Mouse (Mus musculus) liver, embryonic 16.5 days (tissue): ENCODE measurements around the gene Epb41l2. TPM values are rescaled to one million over a fixed set of nuclear protein-coding genes. Genes with fewer than 3 reads are reported as not detected.
A peak's percentile ranks its signal among the peaks of the same experiment; 100 is the strongest.

Experiments used
- ATAC-seq: fragments of 200-750 bp; cut with Nextera tagmentation; 2 replicates; pipeline ENCODE4 v1.8.0; 2017; ENCODE audit warnings: low read depth, mild to moderate bottlenecking, moderate number of reproducible peaks, moderate library complexity
- H3K27ac ChIP-seq: fragments of 300-500 bp; sonication (generic); 2 replicates; pipeline ENCODE4 v1.5.1; 2014; ENCODE audit warnings: mild to moderate bottlenecking, low read length
- H3K27me3 ChIP-seq: fragments of 300-500 bp; sonication (generic); 2 replicates; pipeline ENCODE4 v1.6.1; 2014; ENCODE audit warnings: low read depth, low read length, mixed read lengths; ENCODE audit not compliant: control insufficient read depth, insufficient read depth
- H3K36me3 ChIP-seq: fragments of 300-500 bp; sonication (generic); 2 replicates; pipeline ENCODE4 v1.6.1; 2014; ENCODE audit warnings: mild to moderate bottlenecking; ENCODE audit not compliant: control insufficient read depth, insufficient read depth
- H3K4me1 ChIP-seq: fragments of 300-500 bp; sonication (generic); 2 replicates; pipeline ENCODE4 v1.6.1; 2014; ENCODE audit warnings: low read depth, low read length, mixed read lengths; ENCODE audit not compliant: control insufficient read depth
- H3K4me2 ChIP-seq: fragments of 300-500 bp; sonication (generic); 2 replicates; pipeline ENCODE4 v1.6.1; 2014; ENCODE audit warnings: low read depth, low read length, mixed read lengths
- H3K4me3 ChIP-seq: fragments of 300-500 bp; sonication (generic); 2 replicates; pipeline ENCODE4 v1.5.1; 2014; ENCODE audit warnings: low read depth, mild to moderate bottlenecking, low read length
- H3K9ac ChIP-seq: fragments of 300-500 bp; sonication (generic); 2 replicates; pipeline ENCODE4 v1.6.1; 2014; ENCODE audit warnings: low read depth, low read length
- H3K9me3 ChIP-seq: fragments of 300-500 bp; sonication (generic); replicated peaks from 2 replicates; pipeline ENCODE4 v1.6.1; 2016; ENCODE audit warnings: low read length; ENCODE audit not compliant: control insufficient read depth
- WGBS: fragments of 180-500 bp; shearing (Covaris S2); extraction: QIAGEN DNeasy Blood & Tissue Kit; methylation state at CpG from one replicate; pipeline ENCODE4 v1.1.7; 2014; ENCODE audit not compliant: insufficient replicate concordance; 5-methylcytosine and 5-hydroxymethylcytosine counted together
- polyA plus RNA-seq: library from polyadenylated mRNA; unstranded; fragments of >200 nt; fragmentation: Nextera tagmentation; extraction: Ambion mirVana; gene quantifications from 2 replicates; pipeline ENCODE4 v1.2.1, GENCODE M21; 2015

Epb41l2 gene
- polyA plus RNA-seq, 1 experiment from 2014 or later, result 11.9 TPM

DNA sequence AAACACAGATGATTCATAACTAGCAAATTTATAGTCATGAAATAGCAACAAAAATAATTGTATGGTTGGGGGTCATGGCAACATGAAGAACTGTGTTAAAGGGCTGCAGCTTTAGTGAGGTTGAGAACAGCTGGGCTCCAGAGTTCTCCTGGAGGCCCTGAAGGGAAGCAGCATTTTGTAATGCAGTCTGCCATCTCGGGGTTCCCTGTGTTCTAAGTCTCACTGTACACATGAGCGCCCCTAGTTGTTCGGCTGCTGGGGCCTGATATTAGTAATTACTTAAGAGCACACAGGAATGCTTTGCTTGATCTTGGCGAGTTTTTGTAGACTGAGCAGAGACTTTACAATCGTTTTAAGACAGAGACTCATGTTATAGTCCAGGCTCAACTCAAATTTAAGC is 174.9 kb downstream of the Epb41l2 start:
- no peaks in the 10 kb centered on the region for H3K27me3 ChIP-seq
- peak overlapping the region; percentile 53 for H3K4me3 ChIP-seq
- 56% methylated on average over 5 of the region's 5 CpGs for WGBS
- H3K9me3 ChIP-seq, result no peaks in the 10 kb centered on the region
- H3K9ac ChIP-seq, result 0 out of 2 replicates have a peak overlapping the region, but pooled peaks have one; percentile 3
- H3K36me3 ChIP-seq, result no peaks in the 10 kb centered on the region
- H3K27ac ChIP-seq, result peak overlapping the region; percentile 27; the same call in 1 of the 2 replicates
- no peaks in the 10 kb centered on the region for H3K4me1 ChIP-seq
- peak overlapping the region; percentile 43; the same call in 1 of the 2 replicates for H3K4me2 ChIP-seq
- no peak for ATAC-seq

DNA sequence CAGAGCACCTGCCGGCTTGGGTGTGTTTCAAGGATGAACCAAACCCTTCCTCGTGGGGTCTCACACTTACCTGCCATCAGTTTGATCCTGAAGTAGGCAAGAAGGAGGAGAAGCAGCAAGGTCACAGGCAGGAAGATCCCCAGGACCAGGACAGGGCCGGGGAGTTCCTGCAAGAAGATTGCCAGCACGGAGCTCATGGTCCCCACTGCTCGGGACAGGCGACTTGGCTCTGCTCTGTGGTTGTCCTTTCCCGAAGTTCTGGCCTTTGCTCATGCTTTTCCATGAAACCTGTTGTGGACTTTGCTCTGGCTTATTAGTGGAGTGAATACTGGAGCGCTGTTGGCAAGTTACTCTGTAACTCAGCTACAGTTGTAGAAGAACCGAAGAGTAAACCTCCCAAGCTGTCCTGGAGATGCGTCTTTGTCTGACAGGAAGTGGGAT is 176.3 kb downstream of the Epb41l2 start, which contains the start of gene Smlr1:
TSS of gene Smlr1 (minus strand) at position 377 of the 441 bp plus-strand sequence.
- Histone ChIP-seq H3K9ac (peak within 1 kb of the TSS; percentile 29; the same call in 1 of the 2 replicates), H3K36me3 (no peaks in the 10 kb centered on the region), H3K4me2 (0 out of 2 replicates have a peak within 1 kb of the TSS, but pooled peaks have one; percentile 0), H3K9me3 (no peaks in the 10 kb centered on the region), H3K27ac (peak within 1 kb of the TSS; percentile 88), H3K4me3 (peak within 1 kb of the TSS; percentile 53), H3K4me1 (peaks cover 2% of the 10 kb centered on the region; the same call in 1 of the 2 replicates), H3K27me3 (no peaks in the 10 kb centered on the region)
- 55% methylated on average over 10 of the region's 10 CpGs for WGBS
- peak; percentile 66 for ATAC-seq

DNA sequence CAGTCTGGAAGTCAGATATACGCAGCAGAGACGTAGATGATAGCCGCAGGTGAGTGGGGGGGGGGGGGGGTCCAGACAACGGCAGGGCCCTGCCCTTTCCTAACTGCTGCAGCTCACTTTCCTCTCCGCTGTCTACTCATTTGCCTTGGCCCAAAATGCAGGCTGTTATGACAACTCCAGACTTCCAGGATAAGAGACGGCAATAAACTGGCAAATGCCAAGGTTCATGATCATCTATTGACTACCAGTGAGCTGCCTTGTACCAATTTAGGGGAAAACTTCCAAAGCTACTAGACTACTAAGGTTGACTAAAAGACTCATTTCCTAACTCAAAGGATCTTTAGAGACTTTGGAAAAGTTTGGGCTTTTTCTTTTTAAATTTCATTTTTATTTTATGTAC is 177.0 kb downstream of the Epb41l2 start:
- Histone ChIP-seq H3K27me3 (no peaks in the 10 kb centered on the region), H3K27ac (peak overlapping the region; percentile 40), H3K4me3 (no peak overlapping the region), H3K9ac (no peak overlapping the region), H3K4me2 (no peak overlapping the region), H3K9me3 (no peaks in the 10 kb centered on the region), H3K36me3 (no peaks in the 10 kb centered on the region), H3K4me1 (peaks cover 2% of the 10 kb centered on the region; the same call in 1 of the 2 replicates)
- ATAC-seq, result no peak
- 72% methylated on average over 6 of the region's 6 CpGs for WGBS

DNA sequence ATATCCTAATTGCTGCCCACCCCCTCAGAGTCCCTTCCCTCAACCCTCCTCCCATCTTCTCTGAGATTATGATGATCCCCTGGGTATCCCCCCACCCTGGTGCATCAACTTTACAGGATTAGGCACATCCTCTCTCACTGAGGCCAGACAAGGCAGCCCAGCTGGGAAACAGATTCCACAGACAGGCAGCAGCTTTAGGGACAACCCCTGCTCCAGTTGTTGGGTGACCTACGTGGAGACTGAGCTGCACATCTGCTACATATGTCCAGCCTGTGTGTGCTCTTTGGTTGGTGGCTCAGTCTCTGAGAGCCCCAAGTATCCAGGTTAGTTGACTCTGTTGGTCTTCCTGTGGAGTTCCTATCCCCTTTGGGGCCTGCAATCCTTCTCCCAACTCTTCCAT is 179.1 kb downstream of the Epb41l2 start:
- Histone ChIP-seq H3K4me2 (no peak overlapping the region), H3K4me3 (no peak overlapping the region), H3K27ac (peak overlapping the region; percentile 77; the same call in 1 of the 2 replicates), H3K36me3 (no peaks in the 10 kb centered on the region), H3K27me3 (no peaks in the 10 kb centered on the region), H3K9me3 (no peaks in the 10 kb centered on the region), H3K4me1 (peaks cover 2% of the 10 kb centered on the region; the same call in 1 of the 2 replicates), H3K9ac (no peak overlapping the region)
- no peak for ATAC-seq
- 82% methylated on average over 1 of the region's 1 CpGs for WGBS

DNA sequence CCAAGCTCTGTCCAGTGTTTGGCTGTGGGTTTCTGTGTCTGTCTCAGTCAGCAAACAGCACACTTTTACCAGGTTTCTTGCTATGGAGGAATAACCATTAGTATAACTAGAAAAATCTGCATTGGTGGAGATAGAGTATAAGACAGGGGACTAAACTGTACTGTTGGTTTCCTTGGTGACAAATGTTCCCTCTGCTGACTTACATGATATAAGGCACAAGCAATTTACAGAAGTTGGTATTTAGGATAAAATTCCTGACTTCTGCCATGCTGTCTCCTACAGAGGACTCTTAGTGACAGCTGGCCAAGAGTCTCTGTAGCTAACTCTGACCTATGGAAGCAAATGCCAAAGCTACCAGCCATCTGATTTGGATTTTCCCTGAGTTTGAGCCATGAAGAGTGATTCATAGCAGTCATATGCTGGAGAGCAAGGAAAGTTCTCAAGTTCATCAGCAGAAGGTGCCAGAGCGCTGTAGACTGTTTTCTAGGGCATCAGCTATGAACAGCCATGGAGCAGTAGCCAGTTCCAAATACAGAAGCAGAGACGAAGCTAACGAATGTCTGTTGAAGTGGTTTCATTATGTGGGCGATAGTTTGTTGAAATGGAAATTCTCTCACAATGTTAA is 179.7 kb downstream of the Epb41l2 start:
- Histone ChIP-seq H3K4me3 (no peak overlapping the region), H3K9me3 (no peaks in the 10 kb centered on the region), H3K9ac (no peak overlapping the region), H3K27me3 (no peaks in the 10 kb centered on the region), H3K36me3 (no peaks in the 10 kb centered on the region), H3K4me2 (no peak overlapping the region; the same call in 1 of the 2 replicates), H3K4me1 (peaks cover 2% of the 10 kb centered on the region; the same call in 1 of the 2 replicates), H3K27ac (peak overlapping the region; percentile 77)
- 56% methylated on average over 4 of the region's 4 CpGs for WGBS
- no peak; the same call in 1 of the 2 replicates for ATAC-seq

DNA sequence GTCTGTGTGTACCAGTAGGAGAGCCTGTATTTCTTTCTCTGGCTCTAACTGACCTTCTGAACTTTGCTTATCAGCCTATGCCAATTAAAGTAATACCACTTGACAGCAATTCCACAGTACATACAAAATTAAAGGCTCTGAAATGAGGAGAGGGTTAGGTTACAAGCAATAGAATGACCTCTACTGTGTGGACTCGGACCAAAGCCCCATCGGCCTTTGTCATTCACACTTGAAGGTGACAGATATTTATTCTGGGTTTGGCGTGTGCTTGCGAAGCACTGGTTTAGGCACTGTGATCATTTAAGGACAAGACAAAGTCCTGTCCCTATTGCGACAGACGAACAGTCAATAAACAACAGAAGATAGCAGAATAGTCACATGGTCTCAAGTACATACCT is 180.2 kb downstream of the Epb41l2 start:
- ATAC-seq, result peak; percentile 79
- no peak overlapping the region; the same call in 1 of the 2 replicates for H3K4me2 ChIP-seq
- no peak overlapping the region for H3K9ac ChIP-seq
- peaks cover 2% of the 10 kb centered on the region; the same call in 1 of the 2 replicates for H3K4me1 ChIP-seq
- H3K27ac ChIP-seq, result peak overlapping the region; percentile 77
- H3K9me3 ChIP-seq, result no peaks in the 10 kb centered on the region
- 66% methylated on average over 6 of the region's 6 CpGs for WGBS
- H3K27me3 ChIP-seq, result no peaks in the 10 kb centered on the region
- H3K36me3 ChIP-seq, result no peaks in the 10 kb centered on the region
- no peak overlapping the region for H3K4me3 ChIP-seq

DNA sequence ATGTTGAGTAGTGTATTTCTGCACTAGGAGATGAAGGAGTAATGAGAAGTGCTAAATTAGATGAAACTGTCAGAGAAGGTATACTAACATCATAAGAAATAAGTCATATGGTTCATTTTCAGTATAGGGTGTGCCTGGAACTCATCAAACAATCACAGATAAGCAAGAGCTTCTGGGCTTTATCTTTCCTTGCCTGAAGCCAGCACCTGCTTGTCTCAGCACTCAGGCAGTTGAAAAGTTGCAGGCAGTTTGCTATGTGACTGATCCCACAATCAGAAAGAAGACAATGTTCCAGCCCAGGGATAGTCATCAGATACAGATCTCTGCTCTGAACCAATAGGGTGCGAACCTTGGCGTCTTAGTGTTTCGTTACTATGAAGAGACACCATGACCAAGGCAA is 181.5 kb downstream of the Epb41l2 start:
- Histone ChIP-seq H3K36me3 (no peaks in the 10 kb centered on the region), H3K9ac (no peak overlapping the region), H3K4me2 (no peak overlapping the region), H3K4me1 (peaks cover 2% of the 10 kb centered on the region; the same call in 1 of the 2 replicates), H3K9me3 (no peaks in the 10 kb centered on the region), H3K27me3 (no peaks in the 10 kb centered on the region), H3K4me3 (no peak overlapping the region), H3K27ac (no peak overlapping the region)
- no peak for ATAC-seq
- 72% methylated on average over 3 of the region's 3 CpGs for WGBS

DNA sequence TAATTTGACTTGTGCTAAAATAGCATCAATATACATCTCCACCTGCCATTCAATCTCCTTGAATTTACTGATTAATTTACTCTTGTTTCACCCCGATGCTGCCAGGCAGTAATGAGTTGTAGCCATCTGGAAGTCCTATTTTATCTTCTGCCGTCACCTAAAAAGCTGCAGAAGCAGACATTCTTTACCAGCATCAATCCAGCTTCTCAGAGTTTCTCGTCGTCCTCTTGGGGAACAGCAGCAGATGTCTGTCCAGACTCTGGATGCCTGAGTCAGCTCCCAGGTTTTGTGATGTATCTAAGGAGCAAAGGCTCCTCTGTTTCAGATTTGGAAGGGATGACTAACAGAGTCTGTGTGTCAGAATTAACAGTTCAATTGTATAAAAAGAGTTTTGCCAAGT is 193.3 kb downstream of the Epb41l2 start:
- Histone ChIP-seq H3K9ac (no peak overlapping the region), H3K36me3 (no peaks in the 10 kb centered on the region), H3K4me2 (no peak overlapping the region), H3K4me1 (no peaks in the 10 kb centered on the region), H3K4me3 (no peak overlapping the region), H3K9me3 (no peaks in the 10 kb centered on the region), H3K27ac (no peak overlapping the region), H3K27me3 (no peaks in the 10 kb centered on the region)
- 56% methylated on average over 4 of the region's 4 CpGs for WGBS
- no peak for ATAC-seq
